Mouse (Mus musculus) liver, embryonic 14.5 days (tissue): Measurements from ENCODE around the gene Msrb1. TPM values are rescaled to one million over a fixed set of nuclear protein-coding genes. Genes with fewer than 3 reads are reported as not detected.
A peak's percentile ranks its signal among the peaks of the same experiment; 100 is the strongest.

Source experiments
- ATAC-seq: fragments of 200-750 bp; cut with Nextera tagmentation; 2 replicates; pipeline ENCODE4 v1.8.0; 2017; ENCODE audit warnings: moderate number of reproducible peaks, mild to moderate bottlenecking, moderate library complexity; ENCODE audit not compliant: insufficient read depth
- DNase-seq, 3 experiments: peaks; one replicate each; pipeline ENCODE4 v3.0.0-alpha.2; 2012 to 2013; ENCODE audit warnings: low read depth in 3 of 3, low spot score in 3 of 3
- H3K27ac ChIP-seq: fragments of 300-500 bp; sonication (generic); 2 replicates; pipeline ENCODE4 v1.5.1; 2014; ENCODE audit warnings: moderate library complexity, mild to moderate bottlenecking, control low read depth, inconsistent platforms
- H3K27me3 ChIP-seq: fragments of 300-500 bp; sonication (generic); 2 replicates; pipeline ENCODE4 v1.6.1; 2014; ENCODE audit warnings: mild to moderate bottlenecking, low read length, moderate library complexity; ENCODE audit not compliant: control insufficient read depth, insufficient read depth
- H3K36me3 ChIP-seq: fragments of 300-500 bp; sonication (generic); replicated peaks from 2 replicates; pipeline ENCODE4 v1.6.1; 2014; ENCODE audit warnings: low read depth; ENCODE audit not compliant: control insufficient read depth, insufficient read depth
- H3K4me1 ChIP-seq, 2 experiments: fragments of 200-500 bp in 1 of 2; fragments of 300-500 bp in 1 of 2; sonication (generic) in 1 of 2; replicated peaks; 2 replicates each; pipeline ENCODE4 v1.6.1; 2012 to 2014; ENCODE audit warnings: antibody characterized with exemption in 1 of 2, inconsistent platforms in 1 of 2, low read length in 1 of 2; ENCODE audit not compliant: control insufficient read depth in 2 of 2, insufficient read depth in 2 of 2
- H3K4me2 ChIP-seq: fragments of 300-500 bp; sonication (generic); 2 replicates; pipeline ENCODE4 v1.6.1; 2014; ENCODE audit warnings: low read depth, mild to moderate bottlenecking, control low read depth, moderate library complexity
- H3K4me3 ChIP-seq, 2 experiments: fragments of 200-500 bp in 1 of 2; fragments of 300-500 bp in 1 of 2; sonication (generic) in 1 of 2; 2 replicates each; pipeline ENCODE4 v1.5.1; 2012 to 2014; ENCODE audit warnings: low read depth in 2 of 2, low read length in 2 of 2, mild to moderate bottlenecking in 2 of 2, control low read depth in 1 of 2, inconsistent platforms in 1 of 2, moderate library complexity in 1 of 2; ENCODE audit not compliant: insufficient read depth in 1 of 2
- H3K9ac ChIP-seq: fragments of 300-500 bp; sonication (generic); replicated peaks from 2 replicates; pipeline ENCODE4 v1.6.1; 2014; ENCODE audit warnings: mild to moderate bottlenecking, control low read depth, moderate library complexity
- H3K9me3 ChIP-seq: fragments of 300-500 bp; sonication (generic); 2 replicates; pipeline ENCODE4 v1.6.1; 2016; ENCODE audit warnings: low read length, mixed read lengths; ENCODE audit not compliant: control insufficient read depth
- CTCF ChIP-seq: IDR thresholded peaks from 2 replicates; pipeline ENCODE4 v1.5.1; 2016; ENCODE audit warnings: antibody characterized with exemption, low read depth, control low read depth
- EP300 ChIP-seq: IDR thresholded peaks from 2 replicates; pipeline ENCODE4 v1.6.1; 2016; ENCODE audit warnings: antibody characterized with exemption, low read depth
- WGBS: fragments of 180-500 bp; shearing (Covaris S2); extraction: QIAGEN DNeasy Blood & Tissue Kit; methylation state at CpG from one replicate; pipeline ENCODE4 v1.1.7; 2014; ENCODE audit not compliant: insufficient replicate concordance; 5-methylcytosine and 5-hydroxymethylcytosine counted together
- polyA plus RNA-seq, 2 experiments: library from polyadenylated mRNA; depleted of rRNA in 1 of 2; stranded (reverse) in 1 of 2; unstranded in 1 of 2; fragments of >200 nt; fragmentation: Nextera tagmentation in 1 of 2; extraction: Ambion mirVana in 1 of 2; gene quantifications; 2 replicates each; pipeline versions ENCODE4 v1.2.1 to v1.2.3; 2012 to 2014

The Msrb1 gene
- polyA plus RNA-seq, 2 experiments = 25.4 to 28.9 TPM

DNA sequence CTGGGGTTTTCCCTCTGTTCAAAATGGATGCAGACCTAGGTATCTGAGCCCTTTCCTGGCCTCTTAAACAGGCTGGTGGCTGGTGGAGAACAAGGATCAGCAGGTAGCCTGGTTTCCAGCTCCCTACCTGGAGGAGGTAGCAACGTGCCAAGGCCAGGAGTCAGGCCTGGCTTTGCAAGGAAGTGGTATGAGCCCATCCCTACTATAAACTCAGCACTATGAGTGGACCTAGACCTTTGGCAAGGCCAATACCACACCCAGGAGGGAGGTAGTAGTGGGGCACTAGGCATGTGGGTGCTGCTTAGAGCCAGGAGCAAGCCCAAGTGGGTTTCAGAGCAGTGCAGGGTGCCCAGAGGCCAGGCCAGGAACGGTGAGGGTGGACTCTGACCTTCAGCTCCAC is 37.0 kb upstream of the Msrb1 start:
- Histone ChIP-seq H3K4me2 (no peak overlapping the region), H3K4me1 (peaks cover 6 to 8% of the 10 kb centered on the region in 2 experiments), H3K9me3 (no peaks in the 10 kb centered on the region), H3K36me3 (peaks cover 14% of the 10 kb centered on the region), H3K27ac (no peak overlapping the region), H3K9ac (no peak overlapping the region), H3K27me3 (no peaks in the 10 kb centered on the region), H3K4me3 (no peak overlapping the region)
- WGBS = 69% methylated on average over 2 of the region's 2 CpGs
- TF ChIP-seq EP300 (no peak), CTCF (no peak)
- DNase-seq = no peak
- no peak for ATAC-seq

DNA sequence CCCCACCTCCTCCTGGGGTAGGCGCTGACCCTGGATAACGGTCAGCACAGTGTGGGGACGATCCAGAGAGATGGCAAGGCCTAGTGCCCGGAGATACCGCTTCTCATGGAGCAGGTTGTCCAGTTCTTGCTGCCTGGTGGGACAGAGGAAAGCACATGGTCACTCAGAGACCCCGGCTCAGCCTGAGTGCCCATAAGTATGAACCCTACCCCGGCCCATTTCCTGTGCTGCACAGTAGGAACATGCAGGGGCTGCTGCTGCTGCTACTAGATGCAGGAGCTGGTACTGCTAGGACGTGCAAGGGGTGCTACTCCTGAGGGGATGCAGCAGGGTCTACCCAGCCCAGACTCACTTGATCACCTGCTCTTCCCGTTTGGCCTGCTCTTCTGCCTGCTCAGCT is 35.2 kb upstream of the Msrb1 start:
- H3K27me3 ChIP-seq = no peaks in the 10 kb centered on the region
- H3K4me3 ChIP-seq = no peak overlapping the region
- TF ChIP-seq EP300 (no peak), CTCF (no peak)
- no peak for DNase-seq
- H3K9me3 ChIP-seq = no peaks in the 10 kb centered on the region
- no peak overlapping the region for H3K4me2 ChIP-seq
- ATAC-seq = no peak
- peaks cover 14% of the 10 kb centered on the region for H3K36me3 ChIP-seq
- H3K27ac ChIP-seq = no peak overlapping the region
- H3K9ac ChIP-seq = no peak overlapping the region
- peaks cover 6 to 7% of the 10 kb centered on the region in 2 experiments for H3K4me1 ChIP-seq
- 81% methylated on average over 9 of the region's 9 CpGs for WGBS

DNA sequence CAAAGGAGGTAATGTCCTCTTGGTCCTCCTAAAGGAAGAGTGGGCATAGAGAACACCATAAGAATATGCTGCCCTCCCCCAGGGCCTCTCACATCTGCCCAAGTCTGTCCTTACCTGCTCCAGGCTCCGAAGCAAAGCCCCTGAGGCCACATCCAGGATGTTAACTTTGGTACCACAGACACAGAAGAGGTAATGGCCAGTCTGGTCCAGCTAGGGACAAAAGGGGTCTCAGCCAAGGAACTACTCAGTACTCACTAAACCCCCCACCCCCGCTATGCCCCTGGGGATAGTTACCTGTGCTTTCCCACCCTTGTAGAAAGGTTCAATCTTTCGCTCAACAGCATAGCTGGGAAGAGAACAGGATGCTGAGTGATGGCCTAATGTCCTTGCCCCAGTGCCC is 30.6 kb upstream of the Msrb1 start:
- no peak overlapping the region for H3K4me3 ChIP-seq
- no peak overlapping the region for H3K27ac ChIP-seq
- peaks cover 12 to 14% of the 10 kb centered on the region in 2 experiments for H3K4me1 ChIP-seq
- peaks cover 14% of the 10 kb centered on the region for H3K36me3 ChIP-seq
- no peaks in the 10 kb centered on the region for H3K27me3 ChIP-seq
- WGBS = 80% methylated on average over 3 of the region's 3 CpGs
- DNase-seq = no peak
- no peaks in the 10 kb centered on the region for H3K9me3 ChIP-seq
- TF ChIP-seq EP300 (no peak), CTCF (no peak)
- H3K9ac ChIP-seq = no peak overlapping the region
- H3K4me2 ChIP-seq = no peak overlapping the region; the same call in 1 of the 2 replicates
- no peak for ATAC-seq

DNA sequence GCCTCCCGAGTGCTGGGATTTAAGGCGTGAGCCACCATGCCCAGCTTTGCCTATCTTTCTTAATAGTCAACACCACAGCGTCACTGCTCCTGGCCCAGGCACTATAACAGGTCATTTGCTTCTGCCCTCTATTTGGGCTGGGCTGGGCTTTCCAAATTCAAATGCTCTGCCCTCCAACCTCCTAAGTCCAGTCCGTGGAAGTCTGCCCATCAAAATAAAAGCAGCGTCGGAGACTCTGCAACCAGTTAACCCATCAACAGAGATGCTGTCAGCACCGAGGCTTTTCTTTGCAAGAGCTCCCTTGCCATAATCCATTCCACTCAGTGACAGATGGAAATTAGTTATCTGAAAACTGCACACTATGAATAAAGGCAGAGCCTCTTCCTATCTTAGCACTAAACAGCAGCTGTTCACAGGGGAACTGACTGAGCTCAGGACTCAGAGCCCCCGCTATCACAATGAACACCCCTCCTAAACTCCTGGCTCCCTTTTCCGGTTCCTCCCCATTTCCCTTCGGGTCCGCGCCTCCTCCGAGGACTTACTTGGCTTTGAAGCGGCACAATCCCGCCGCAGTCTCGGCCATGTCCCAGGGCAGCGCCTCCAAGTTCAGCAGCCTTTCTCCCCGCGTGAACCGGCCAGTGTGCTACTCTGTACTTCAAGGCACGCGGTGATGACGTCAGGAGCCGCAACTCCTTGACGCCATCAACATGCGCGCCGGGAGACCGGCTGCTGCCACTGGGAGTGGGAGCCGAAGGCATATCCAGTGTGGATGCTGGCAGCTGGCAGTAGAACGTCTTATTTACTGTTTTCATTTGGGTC is 29.3 kb upstream of the Msrb1 start, which contains the start of gene Tbl3:
TSS of gene Tbl3 (minus strand) at position 679 of the 819 bp plus-strand sequence.
- H3K9me3 ChIP-seq = no peaks in the 10 kb centered on the region
- H3K4me3 ChIP-seq = peak within 1 kb of the TSS; percentile 72 to 86
- H3K4me1 ChIP-seq = peaks cover 12 to 14% of the 10 kb centered on the region in 2 experiments
- peak; percentile 89 for ATAC-seq
- H3K27ac ChIP-seq = peak within 1 kb of the TSS; percentile 90
- H3K9ac ChIP-seq = peak within 1 kb of the TSS; percentile 83
- H3K36me3 ChIP-seq = peaks cover 6% of the 10 kb centered on the region
- H3K4me2 ChIP-seq = peak within 1 kb of the TSS; percentile 97
- WGBS = 1% methylated on average over 32 of the region's 32 CpGs
- peak; percentile 85 to 90 (median 88) for DNase-seq
- H3K27me3 ChIP-seq = no peaks in the 10 kb centered on the region
- TF ChIP-seq CTCF (no peak; the same call in 1 of the 2 replicates), EP300 (peak; percentile 38; the same call in 1 of the 2 replicates)

DNA sequence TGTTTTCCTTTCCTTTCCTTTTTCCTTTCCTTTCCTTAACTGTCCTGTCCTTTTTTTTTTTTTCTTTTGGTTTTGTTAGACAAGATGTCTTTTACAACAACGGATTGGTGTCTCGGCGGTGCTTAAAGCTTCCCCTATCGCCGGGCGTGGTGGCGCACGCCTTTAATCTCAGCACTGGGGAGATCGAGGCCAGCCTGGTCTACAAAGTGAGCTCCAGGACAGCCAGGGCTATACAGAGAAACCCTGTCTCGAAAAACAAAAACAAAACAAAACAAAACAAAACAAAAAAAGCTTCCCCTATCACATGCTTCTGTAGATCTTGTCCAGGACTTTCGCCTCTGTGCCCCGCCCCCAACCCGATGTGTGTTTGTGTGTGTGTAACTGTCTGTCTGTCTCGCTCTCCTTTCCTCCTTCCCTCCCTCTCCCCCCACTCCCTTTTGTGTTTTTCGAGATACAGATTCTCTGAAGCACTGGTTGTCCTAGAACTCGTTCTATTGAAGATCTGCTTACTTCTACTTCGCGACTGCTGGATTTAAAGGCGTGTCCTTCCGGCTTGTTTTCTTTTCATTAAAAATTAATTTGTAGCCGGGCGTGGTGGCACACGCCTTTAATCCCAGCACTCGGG is 28.5 kb upstream of the Msrb1 start:
- no peaks in the 10 kb centered on the region for H3K27me3 ChIP-seq
- 3% methylated on average over 24 of the region's 24 CpGs for WGBS
- peak overlapping the region; percentile 72 to 86 for H3K4me3 ChIP-seq
- peak overlapping the region; percentile 97 for H3K4me2 ChIP-seq
- peak overlapping the region; percentile 90 for H3K27ac ChIP-seq
- ATAC-seq (peak; percentile 61; the same call in 1 of the 2 replicates), DNase-seq (no peak)
- TF ChIP-seq CTCF (no peak), EP300 (no peak)
- H3K4me1 ChIP-seq = peaks cover 12 to 14% of the 10 kb centered on the region in 2 experiments
- H3K9ac ChIP-seq = peak overlapping the region; percentile 83
- peaks cover 4% of the 10 kb centered on the region; the same call in 1 of the 2 replicates for H3K36me3 ChIP-seq
- no peaks in the 10 kb centered on the region for H3K9me3 ChIP-seq
